Mouse (Mus musculus): ENCODE results near the gene Boll. TPM values are rescaled to one million over a fixed set of nuclear protein-coding genes. Genes with fewer than 3 reads are reported as not detected.
A peak's percentile ranks its signal among the peaks of the same experiment; 100 is the strongest.

Boll gene
- total and polyA plus RNA-seq, 3 experiments: not detected

DNA sequence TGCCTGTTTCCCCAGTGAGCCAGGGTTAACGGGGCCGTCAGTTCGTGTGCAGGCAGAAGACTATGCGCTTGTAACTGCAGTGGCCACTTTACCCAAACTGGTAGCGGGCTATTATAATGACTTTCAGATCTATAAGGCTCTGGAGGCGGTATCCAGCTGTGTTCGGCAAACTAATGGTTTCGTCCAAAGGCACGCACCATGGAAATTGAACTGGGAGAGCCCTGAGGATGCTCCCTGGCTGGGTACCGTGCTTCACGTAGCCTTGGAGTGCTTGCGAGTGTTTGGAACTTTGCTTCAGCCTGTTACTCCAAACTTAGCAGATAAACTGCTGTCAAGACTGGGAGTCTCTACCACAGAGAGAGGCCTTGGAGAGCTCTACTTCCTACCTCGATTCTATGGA is 124.8 kb downstream of the Boll start:
- dilution Hi-C loops (cut with MboI; ENCODE audit: extremely low pct_ligation_motif_present, extremely low pct_unique_long_range_greater_than_20kb, low sequenced_read_pairs) (no loop called here), in situ Hi-C loops (cut with MboI; ENCODE audit: low pct_ligation_motif_present, low pct_unique_long_range_greater_than_20kb, low sequenced_read_pairs) (no loop called here)

DNA sequence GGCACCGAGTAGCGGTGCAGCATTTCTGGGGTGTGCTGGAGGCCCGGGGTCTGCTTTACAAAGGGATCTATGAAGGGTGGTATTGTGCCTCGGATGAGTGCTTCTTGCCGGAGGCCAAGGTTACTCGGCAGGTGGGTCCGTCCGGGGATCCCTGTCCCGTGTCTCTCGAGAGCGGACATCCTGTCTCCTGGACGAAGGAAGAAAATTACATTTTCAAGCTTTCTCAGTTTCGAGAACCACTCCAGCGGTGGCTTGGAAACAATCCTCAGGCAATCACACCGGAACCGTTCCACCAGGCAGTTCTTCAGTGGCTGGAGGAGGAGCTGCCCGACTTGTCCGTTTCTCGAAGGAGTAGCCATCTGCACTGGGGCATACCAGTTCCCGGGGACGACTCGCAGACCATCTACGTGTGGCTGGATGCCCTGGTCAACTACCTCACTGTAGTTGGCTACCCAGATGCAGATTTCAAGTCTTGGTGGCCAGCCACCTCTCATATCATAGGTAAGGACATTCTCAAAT is 125.6 kb downstream of the Boll start:
- H3K4me1 ChIP-seq (ENCODE audit: control insufficient read depth in 1 of 2, insufficient read depth in 2 of 2): peaks cover 0 to 33% of the 10 kb centered on the region in 2 experiments; a peak in 2 of 4 replicates

More for the DNA sequence above, 124.8 kb downstream of the Boll start:
- DNase-seq (ENCODE audit: extremely low read depth): peak; percentile 15
- peak overlapping the region; percentile 83 for H3K4me2 ChIP-seq (ENCODE audit: insufficient read depth, low read depth, poor library complexity, severe bottlenecking)
- peaks cover 0 to 32% of the 10 kb centered on the region in 2 experiments for H3K36me3 ChIP-seq (replicated peaks in 1 of 2; ENCODE audit: control insufficient read depth in 1 of 2, insufficient read depth in 1 of 2, low read length in 1 of 2)
- no peaks in the 10 kb centered on the region for H3K9me3 ChIP-seq (replicated peaks; ENCODE audit: low read length)
- H3K79me2 ChIP-seq (replicated peaks; ENCODE audit: control insufficient read depth, extremely low read depth, insufficient read depth, poor library complexity, severe bottlenecking): peaks cover 44% of the 10 kb centered on the region
- H3K4me1 ChIP-seq (ENCODE audit: control insufficient read depth in 1 of 2, insufficient read depth in 2 of 2): peaks cover 0 to 38% of the 10 kb centered on the region in 2 experiments; a peak in 2 of 4 replicates
- peak overlapping the region; percentile 77 to 97 (median 89) for H3K4me3 ChIP-seq (replicated peaks in 1 of 3; ENCODE audit: low read depth in 2 of 3, low read length in 2 of 3, poor library complexity in 1 of 3)
- H3K9ac ChIP-seq (ENCODE audit: insufficient read depth, low read depth): peak overlapping the region; percentile 56
- no peaks in the 10 kb centered on the region for H3K27me3 ChIP-seq (replicated peaks)
- H3K27ac ChIP-seq (ENCODE audit: insufficient read depth, low read depth): no peak overlapping the region
- TF ChIP-seq USF1 (IDR thresholded peaks at IDR 0.05; ENCODE audit: low read depth, low read length) (no peak), ZMIZ1 (IDR thresholded peaks at IDR 0.05; ENCODE audit: low read depth, low read length) (no peak), JUND (conservative IDR thresholded peaks at IDR 0.05; ENCODE audit: low read depth, low read length) (no peak), RAD21 (IDR thresholded peaks at IDR 0.05; ENCODE audit: low read depth, low read length) (no peak), ZNF384 (IDR thresholded peaks at IDR 0.05; ENCODE audit: low read depth, low read length) (no peak), MAX (IDR thresholded peaks at IDR 0.05; ENCODE audit: low read length) (no peak), ELF1 (IDR thresholded peaks at IDR 0.05; ENCODE audit: low read depth, low read length) (no peak), USF2 (conservative IDR thresholded peaks at IDR 0.05; ENCODE audit: low read depth, low read length) (no peak), CHD1 (IDR thresholded peaks at IDR 0.05; ENCODE audit: low read depth, low read length) (no peak)

More for the DNA sequence above, 125.6 kb downstream of the Boll start:
- Histone ChIP-seq H3K4me3 (replicated peaks in 1 of 3; ENCODE audit: low read depth in 2 of 3, low read length in 2 of 3, poor library complexity in 1 of 3) (peak overlapping the region; percentile 77 to 97 (median 89)), H3K36me3 (replicated peaks in 1 of 2; ENCODE audit: control insufficient read depth in 1 of 2, insufficient read depth in 1 of 2, low read length in 1 of 2) (peaks cover 0 to 25% of the 10 kb centered on the region in 2 experiments), H3K27me3 (replicated peaks) (no peaks in the 10 kb centered on the region), H3K9ac (ENCODE audit: insufficient read depth, low read depth) (peak overlapping the region; percentile 56), H3K27ac (ENCODE audit: insufficient read depth, low read depth) (peak overlapping the region; percentile 5; the same call in 1 of the 2 replicates), H3K79me2 (replicated peaks; ENCODE audit: control insufficient read depth, extremely low read depth, insufficient read depth, poor library complexity, severe bottlenecking) (peaks cover 40% of the 10 kb centered on the region), H3K9me3 (replicated peaks; ENCODE audit: low read length) (no peaks in the 10 kb centered on the region), H3K4me2 (ENCODE audit: insufficient read depth, low read depth, poor library complexity, severe bottlenecking) (peak overlapping the region; percentile 83)
- in situ Hi-C loops (cut with MboI; ENCODE audit: low pct_ligation_motif_present, low pct_unique_long_range_greater_than_20kb, low sequenced_read_pairs) (no loop called here), dilution Hi-C loops (cut with MboI; ENCODE audit: extremely low pct_ligation_motif_present, extremely low pct_unique_long_range_greater_than_20kb, low sequenced_read_pairs) (no loop called here)
- no peak for TF ChIP-seq MEF2A (IDR thresholded peaks at IDR 0.05; ENCODE audit: borderline replicate concordance, low read depth, low read length)
- no peak for TF ChIP-seq MAZ (IDR thresholded peaks at IDR 0.05; ENCODE audit: low read depth, low read length)
- no peak for TF ChIP-seq NRF1 (IDR thresholded peaks at IDR 0.05; ENCODE audit: low read depth, low read length)
- TF ChIP-seq HCFC1 (IDR thresholded peaks at IDR 0.05; ENCODE audit: low read depth, low read length): no peak
- TF ChIP-seq PAX5 (IDR thresholded peaks at IDR 0.05; ENCODE audit: low read length): no peak
- no peak for TF ChIP-seq TBP (conservative IDR thresholded peaks at IDR 0.05; ENCODE audit: low read depth, low read length)
- no peak for TF ChIP-seq JUN (IDR thresholded peaks at IDR 0.05; ENCODE audit: insufficient read depth, low read depth, low read length)
- no peak for TF ChIP-seq RAD21 (IDR thresholded peaks at IDR 0.05; ENCODE audit: low read depth, low read length)
- TF ChIP-seq MYC (IDR thresholded peaks at IDR 0.05; ENCODE audit: low read depth, low read length): no peak
- TF ChIP-seq EP300 (IDR thresholded peaks at IDR 0.05; ENCODE audit: low read length): no peak
- no peak for TF ChIP-seq JUND (conservative IDR thresholded peaks at IDR 0.05; ENCODE audit: low read depth, low read length)
- no peak for TF ChIP-seq ZC3H11A (IDR thresholded peaks at IDR 0.05; ENCODE audit: low read depth, low read length)
- TF ChIP-seq BHLHE40 (IDR thresholded peaks at IDR 0.05; ENCODE audit: low read depth, low read length): no peak
- no peak for TF ChIP-seq ZKSCAN1 (IDR thresholded peaks at IDR 0.05; ENCODE audit: borderline replicate concordance, low read depth, low read length)
- TF ChIP-seq USF1 (IDR thresholded peaks at IDR 0.05; ENCODE audit: low read depth, low read length): no peak
- TF ChIP-seq MAFK (IDR thresholded peaks at IDR 0.05; ENCODE audit: insufficient replicate concordance, low read length): no peak
- TF ChIP-seq ZMIZ1 (IDR thresholded peaks at IDR 0.05; ENCODE audit: low read depth, low read length): no peak
- no peak for TF ChIP-seq MAX (IDR thresholded peaks at IDR 0.05; ENCODE audit: low read length)
- TF ChIP-seq TCF12 (IDR thresholded peaks at IDR 0.05; ENCODE audit: low read depth, low read length): no peak
- no peak for TF ChIP-seq SIN3A (IDR thresholded peaks at IDR 0.05; ENCODE audit: low read length)
- peak; percentile 14 for DNase-seq (ENCODE audit: extremely low read depth)

Measured in CH12.LX (cell line).